Mouse (Mus musculus) stomach, embryonic 14.5 days (tissue): ENCODE measurements around the gene Ttc23. TPM values are rescaled to one million over a fixed set of nuclear protein-coding genes. Genes with fewer than 3 reads are reported as not detected.
A peak's percentile ranks its signal among the peaks of the same experiment; 100 is the strongest.

Experiments used
- ATAC-seq: fragments of 200-750 bp; cut with Nextera tagmentation; 2 replicates; pipeline ENCODE4 v1.8.0; 2017; ENCODE audit warnings: low read depth, moderate TSS enrichment; ENCODE audit not compliant: insufficient number of reproducible peaks, insufficient read depth, low FRiP score
- H3K27ac ChIP-seq: fragments of 300-500 bp; sonication (generic); 2 replicates; pipeline ENCODE4 v1.5.1; 2014; ENCODE audit warnings: mild to moderate bottlenecking, low read length, moderate library complexity, mixed read lengths
- H3K27me3 ChIP-seq: fragments of 300-500 bp; sonication (generic); 2 replicates; pipeline ENCODE4 v1.6.1; 2014; ENCODE audit warnings: low read length, control low read depth, mixed read lengths; ENCODE audit not compliant: control insufficient read depth, insufficient read depth
- H3K36me3 ChIP-seq: fragments of 300-500 bp; sonication (generic); 2 replicates; pipeline ENCODE4 v1.6.1; 2014; ENCODE audit warnings: mild to moderate bottlenecking, control low read depth, low read length, moderate library complexity, mixed read lengths; ENCODE audit not compliant: control insufficient read depth, insufficient read depth
- H3K4me1 ChIP-seq: fragments of 300-500 bp; sonication (generic); 2 replicates; pipeline ENCODE4 v1.6.1; 2014; ENCODE audit warnings: low read length, control low read depth, mixed read lengths; ENCODE audit not compliant: control insufficient read depth, insufficient read depth
- H3K4me2 ChIP-seq: fragments of 300-500 bp; sonication (generic); replicated peaks from 2 replicates; pipeline ENCODE4 v1.6.1; 2014; ENCODE audit warnings: low read depth, low read length, control low read depth
- H3K4me3 ChIP-seq: fragments of 300-500 bp; sonication (generic); 2 replicates; pipeline ENCODE4 v1.5.1; 2014; ENCODE audit warnings: low read depth, low read length, control low read depth
- H3K9ac ChIP-seq: fragments of 300-500 bp; sonication (generic); replicated peaks from 2 replicates; pipeline ENCODE4 v1.6.1; 2014; ENCODE audit warnings: low read depth, mild to moderate bottlenecking, control low read depth, low read length, moderate library complexity, mixed read lengths
- H3K9me3 ChIP-seq: fragments of 300-500 bp; sonication (generic); 2 replicates; pipeline ENCODE4 v1.6.1; 2016; ENCODE audit warnings: low read depth, low read length, control low read depth; ENCODE audit not compliant: control insufficient read depth
- WGBS: fragments of 180-500 bp; shearing (Covaris S2); extraction: QIAGEN DNeasy Blood & Tissue Kit; methylation state at CpG from one replicate; pipeline ENCODE4 v1.1.7; 2014; 5-methylcytosine and 5-hydroxymethylcytosine counted together
- polyA plus RNA-seq: library from polyadenylated mRNA; unstranded; fragments of >200 nt; fragmentation: Nextera tagmentation; extraction: Ambion mirVana; gene quantifications from 2 replicates; pipeline ENCODE4 v1.2.1, GENCODE M21; 2014

Gene Ttc23
- polyA plus RNA-seq, 1 experiment from 2014 or later, result 38.6 TPM

- no peaks in the 10 kb centered on the region for H3K9me3 ChIP-seq
- peak within 1 kb of the TSS; percentile 53 for H3K4me3 ChIP-seq
- H3K36me3 ChIP-seq, result no peaks in the 10 kb centered on the region
- peak; percentile 86 for ATAC-seq
- peaks cover 9% of the 10 kb centered on the region for H3K4me1 ChIP-seq
- peak within 1 kb of the TSS; percentile 100 for H3K4me2 ChIP-seq
- 0 out of 2 replicates have a peak, but pooled peaks cover 3% of the 10 kb centered on the region for H3K27me3 ChIP-seq
- peak within 1 kb of the TSS; percentile 40 for H3K9ac ChIP-seq
- 0% methylated on average over 37 of the region's 37 CpGs for WGBS
- H3K27ac ChIP-seq, result peak within 1 kb of the TSS; percentile 52
Measured at GRCm38 (mm10) chr7:67759629-67759995, 112.4 kb downstream of the Ttc23 start, which contains the start of gene Synm. Gene Synm, minus strand, starts transcription at chr7:67759742.

- 0 out of 2 replicates have a peak, but pooled peaks cover 3% of the 10 kb centered on the region for H3K27me3 ChIP-seq
- H3K9ac ChIP-seq, result no peak overlapping the region
- H3K36me3 ChIP-seq, result no peaks in the 10 kb centered on the region
- H3K4me3 ChIP-seq, result no peak overlapping the region
- H3K4me2 ChIP-seq, result no peak overlapping the region
- 65% methylated on average over 3 of the region's 3 CpGs for WGBS
- no peak for ATAC-seq
- H3K9me3 ChIP-seq, result no peaks in the 10 kb centered on the region
- H3K4me1 ChIP-seq, result peaks cover 1% of the 10 kb centered on the region; the same call in 1 of the 2 replicates
- H3K27ac ChIP-seq, result no peak overlapping the region
Measured at GRCm38 (mm10) chr7:67763625-67764024, 116.4 kb downstream of the Ttc23 start.

- H3K4me2 ChIP-seq, result no peak overlapping the region
- no peak for ATAC-seq
- no peaks in the 10 kb centered on the region for H3K27me3 ChIP-seq
- H3K36me3 ChIP-seq, result no peaks in the 10 kb centered on the region
- 73% methylated on average over 3 of the region's 3 CpGs for WGBS
- no peaks in the 10 kb centered on the region for H3K9me3 ChIP-seq
- H3K4me1 ChIP-seq, result no peaks in the 10 kb centered on the region
- H3K9ac ChIP-seq, result no peak overlapping the region
- H3K27ac ChIP-seq, result no peak overlapping the region
- no peak overlapping the region for H3K4me3 ChIP-seq
Measured at GRCm38 (mm10) chr7:67768125-67768524, 120.9 kb downstream of the Ttc23 start.

- Histone ChIP-seq H3K27me3 (no peaks in the 10 kb centered on the region), H3K4me2 (no peak overlapping the region), H3K36me3 (no peaks in the 10 kb centered on the region), H3K27ac (no peak overlapping the region), H3K4me1 (no peaks in the 10 kb centered on the region), H3K9ac (no peak overlapping the region), H3K9me3 (no peaks in the 10 kb centered on the region), H3K4me3 (no peak overlapping the region)
- WGBS, result 86% methylated on average over 5 of the region's 5 CpGs
- ATAC-seq, result no peak
Measured at GRCm38 (mm10) chr7:67769487-67769886, 122.3 kb downstream of the Ttc23 start.

- WGBS, result 87% methylated on average over 9 of the region's 9 CpGs
- Histone ChIP-seq H3K36me3 (no peaks in the 10 kb centered on the region), H3K9ac (no peak overlapping the region), H3K4me3 (no peak overlapping the region), H3K4me1 (no peaks in the 10 kb centered on the region), H3K4me2 (no peak overlapping the region), H3K27ac (no peak overlapping the region), H3K27me3 (no peaks in the 10 kb centered on the region), H3K9me3 (no peaks in the 10 kb centered on the region)
- no peak for ATAC-seq
Measured at GRCm38 (mm10) chr7:67772231-67772630, 125.0 kb downstream of the Ttc23 start.

- ATAC-seq, result no peak
- no peak overlapping the region for H3K27ac ChIP-seq
Measured at GRCm38 (mm10) chr7:67775623-67776022, 128.4 kb downstream of the Ttc23 start.

GRCm38 (mm10) chr7:67776636-67777305 lies 129.6 kb downstream of the Ttc23 start:
- Histone ChIP-seq H3K36me3 (no peaks in the 10 kb centered on the region), H3K27me3 (no peaks in the 10 kb centered on the region), H3K4me1 (no peaks in the 10 kb centered on the region), H3K4me3 (no peak overlapping the region), H3K4me2 (no peak overlapping the region), H3K27ac (no peak overlapping the region), H3K9ac (no peak overlapping the region), H3K9me3 (no peaks in the 10 kb centered on the region)
- no peak for ATAC-seq
- WGBS, result 53% methylated on average over 12 of the region's 12 CpGs

More at GRCm38 (mm10) chr7:67775623-67776022, 128.4 kb downstream of the Ttc23 start:
- no peak overlapping the region for H3K4me2 ChIP-seq
- H3K4me3 ChIP-seq, result no peak overlapping the region
- H3K27me3 ChIP-seq, result no peaks in the 10 kb centered on the region
- no peak overlapping the region for H3K9ac ChIP-seq
- no peaks in the 10 kb centered on the region for H3K4me1 ChIP-seq
- H3K9me3 ChIP-seq, result no peaks in the 10 kb centered on the region
- 43% methylated on average over 3 of the region's 3 CpGs for WGBS
- H3K36me3 ChIP-seq, result no peaks in the 10 kb centered on the region

- Histone ChIP-seq H3K9me3 (no peaks in the 10 kb centered on the region), H3K4me1 (no peaks in the 10 kb centered on the region), H3K4me2 (no peak overlapping the region), H3K27me3 (no peaks in the 10 kb centered on the region), H3K9ac (no peak overlapping the region), H3K36me3 (no peaks in the 10 kb centered on the region), H3K4me3 (no peak overlapping the region), H3K27ac (no peak overlapping the region)
- 66% methylated on average over 2 of the region's 2 CpGs for WGBS
- ATAC-seq, result no peak
Measured at GRCm38 (mm10) chr7:67787861-67788260, 140.7 kb downstream of the Ttc23 start.

- Histone ChIP-seq H3K36me3 (no peaks in the 10 kb centered on the region), H3K9ac (no peak overlapping the region), H3K27ac (no peak overlapping the region), H3K27me3 (no peaks in the 10 kb centered on the region), H3K4me1 (no peaks in the 10 kb centered on the region), H3K4me2 (no peak overlapping the region), H3K4me3 (no peak overlapping the region), H3K9me3 (no peaks in the 10 kb centered on the region)
- WGBS, result 9% methylated on average over 10 of the region's 10 CpGs
- peak; percentile 79 for ATAC-seq
Measured at GRCm38 (mm10) chr7:67788713-67789112, 141.5 kb downstream of the Ttc23 start.
